Mouse (Mus musculus) adrenal gland, adult (tissue): ENCODE measurements at regions not wholly inside any gene's neighbourhood (a gene's known extent, or its start where the extent isn't known, plus 50 kb on each side); places are given as distances from the start of the nearest gene placed in this dataset.

Experiments used
- DNase-seq, 2 experiments: peaks; one replicate each; pipeline ENCODE4 v3.0.0; 2022 to 2023; ENCODE audit warnings: low spot score in 1 of 2; ENCODE audit not compliant: inconsistent age in 2 of 2

GRCm38 (mm10) chr10:42094274-42095000, 76.2 kb upstream of the Armc2 start:
- no peak for DNase-seq

- DNase-seq, result peak in 1 of 2 experiments; percentile 46
Measured at GRCm38 (mm10) chr10:42093176-42093759, 75.0 kb upstream of the Armc2 start.

- DNase-seq, result peak; percentile 92 to 95
Measured at GRCm38 (mm10) chr10:42092500-42092899, 74.3 kb upstream of the Armc2 start.

GRCm38 (mm10) chr10:42091546-42092168, 73.4 kb upstream of the Armc2 start:
- DNase-seq, result peak in 1 of 2 experiments; percentile 44

- no peak for DNase-seq
Measured at GRCm38 (mm10) chr10:42090806-42091205, 72.6 kb upstream of the Armc2 start.

- no peak for DNase-seq
Measured at GRCm38 (mm10) chr10:42090147-42090546, 71.9 kb upstream of the Armc2 start.

- DNase-seq, result peak; percentile 28 to 46
Measured at GRCm38 (mm10) chr10:42089686-42090085, 71.4 kb upstream of the Armc2 start.

GRCm38 (mm10) chr10:42089235-42089625, 71.0 kb upstream of the Armc2 start:
- DNase-seq, result peak; percentile 77 to 80

- peak in 1 of 2 experiments; percentile 39 for DNase-seq
Measured at GRCm38 (mm10) chr10:42088570-42089234, 70.5 kb upstream of the Armc2 start.

- no peak for DNase-seq
Measured at GRCm38 (mm10) chr10:42087906-42088305, 69.7 kb upstream of the Armc2 start.

- no peak for DNase-seq
Measured at GRCm38 (mm10) chr10:42086691-42087090, 68.4 kb upstream of the Armc2 start.

- DNase-seq, result no peak
Measured at GRCm38 (mm10) chr10:42085295-42085694, 67.1 kb upstream of the Armc2 start.

GRCm38 (mm10) chr10:42082227-42082840, 64.1 kb upstream of the Armc2 start:
- peak in 1 of 2 experiments; percentile 56 for DNase-seq

GRCm38 (mm10) chr10:42079775-42080174, 61.5 kb upstream of the Armc2 start:
- peak in 1 of 2 experiments; percentile 16 for DNase-seq

- no peak for DNase-seq
Measured at GRCm38 (mm10) chr10:42076711-42077110, 58.5 kb upstream of the Armc2 start.

- DNase-seq, result no peak
Measured at GRCm38 (mm10) chr10:42075545-42075944, 57.3 kb upstream of the Armc2 start.

- peak in 1 of 2 experiments; percentile 34 for DNase-seq
Measured at GRCm38 (mm10) chr10:42072758-42073157, 54.5 kb upstream of the Armc2 start.

- DNase-seq, result peak in 1 of 2 experiments; percentile 75
Measured at GRCm38 (mm10) chr10:42072131-42072530, 53.9 kb upstream of the Armc2 start.

GRCm38 (mm10) chr10:42071404-42072024, 53.3 kb upstream of the Armc2 start:
- peak in 1 of 2 experiments; percentile 25 for DNase-seq

GRCm38 (mm10) chr10:42070611-42071403, 52.6 kb upstream of the Armc2 start:
- peak; percentile 70 to 88 for DNase-seq
